Mouse (Mus musculus) cerebellum, adult 2 months (tissue): ENCODE measurements around the gene Fbxo44. TPM values are rescaled to one million over a fixed set of nuclear protein-coding genes. Genes with fewer than 3 reads are reported as not detected.

Experiments
- DNase-seq, 2 experiments: peaks; one replicate each; pipeline ENCODE4 v3.0.0; 2021
- H3K27ac ChIP-seq: fragments of 200-500 bp; 2 replicates; pipeline ENCODE4 v1.5.1; 2012; ENCODE audit warnings: low read length, control low read depth, inconsistent platforms; ENCODE audit not compliant: insufficient read depth
- H3K27me3 ChIP-seq: fragments of 200-500 bp; 2 replicates; pipeline ENCODE4 v1.6.1; 2012; ENCODE audit warnings: inconsistent platforms, mild to moderate bottlenecking, low read length, moderate library complexity; ENCODE audit not compliant: control insufficient read depth, insufficient read depth
- H3K4me1 ChIP-seq: fragments of 200-500 bp; 2 replicates; pipeline ENCODE4 v1.6.1; 2011; ENCODE audit warnings: low read length; ENCODE audit not compliant: control insufficient read depth, insufficient read depth
- H3K4me3 ChIP-seq: fragments of 200-500 bp; replicated peaks from 2 replicates; pipeline ENCODE3; 2011; ENCODE audit warnings: mild to moderate bottlenecking, low read depth, low read length, control low read depth; ENCODE audit not compliant: insufficient read depth
- CTCF ChIP-seq: fragments of 200-500 bp; IDR thresholded peaks from 2 replicates; pipeline ENCODE4 v1.5.1; 2011; ENCODE audit warnings: low read depth, mild to moderate bottlenecking, control low read depth, low read length, moderate library complexity, borderline replicate concordance; ENCODE audit not compliant: insufficient read depth
- POLR2A ChIP-seq: fragments of 200-500 bp; IDR thresholded peaks from 2 replicates; pipeline ENCODE4 v1.6.1; 2011; ENCODE audit warnings: low read length, control low read depth, borderline replicate concordance; ENCODE audit not compliant: insufficient read depth
- WGBS: fragments of 180-500 bp; shearing (Covaris S2); methylation state at CpG from one replicate; pipeline ENCODE4 v1.1.7; 2018; 5-methylcytosine and 5-hydroxymethylcytosine counted together
- polyA plus RNA-seq: library from polyadenylated mRNA; depleted of rRNA; stranded (reverse); fragments of >200 nt; gene quantifications from 2 replicates; pipeline ENCODE4 v1.2.3, GENCODE M21; 2012; rRNA removed

The Fbxo44 gene
- polyA plus RNA-seq, 1 experiment, result 240 TPM

- DNase-seq, result peak; percentile 79 to 90
- no peaks in the 10 kb centered on the region for H3K4me1 ChIP-seq
- no peak overlapping the region for H3K27ac ChIP-seq
- no peaks in the 10 kb centered on the region for H3K27me3 ChIP-seq
- H3K4me3 ChIP-seq, result peak overlapping the region; percentile 3
- TF ChIP-seq POLR2A (no peak), CTCF (peak; percentile 99)
- WGBS, result 7% methylated on average over 15 of the region's 15 CpGs
Measured at GRCm38 (mm10) chr4:148114758-148115391, 45.4 kb downstream of the Fbxo44 start.

- WGBS, result 88% methylated on average over 12 of the region's 12 CpGs
- TF ChIP-seq CTCF, result no peak
- no peak for TF ChIP-seq POLR2A
- no peak overlapping the region for H3K4me3 ChIP-seq
- peaks cover 11% of the 10 kb centered on the region for H3K4me1 ChIP-seq
- no peak overlapping the region for H3K27ac ChIP-seq
- no peak for DNase-seq
- no peaks in the 10 kb centered on the region for H3K27me3 ChIP-seq
Measured at GRCm38 (mm10) chr4:148112519-148112918, 47.8 kb downstream of the Fbxo44 start.

- no peak for DNase-seq
- peaks cover 11% of the 10 kb centered on the region for H3K4me1 ChIP-seq
- no peak for TF ChIP-seq CTCF
- TF ChIP-seq POLR2A, result no peak
- H3K27me3 ChIP-seq, result no peaks in the 10 kb centered on the region
- H3K4me3 ChIP-seq, result no peak overlapping the region
- 80% methylated on average over 5 of the region's 5 CpGs for WGBS
- H3K27ac ChIP-seq, result no peak overlapping the region
Measured at GRCm38 (mm10) chr4:148109215-148109614, 51.1 kb downstream of the Fbxo44 start.

- WGBS, result 37% methylated on average over 7 of the region's 7 CpGs
- no peak for DNase-seq
- Histone ChIP-seq H3K27me3 (no peaks in the 10 kb centered on the region), H3K4me1 (peaks cover 11% of the 10 kb centered on the region), H3K4me3 (no peak overlapping the region), H3K27ac (no peak overlapping the region)
- no peak for TF ChIP-seq POLR2A
- TF ChIP-seq CTCF, result no peak
Measured at GRCm38 (mm10) chr4:148108565-148109100, 51.6 kb downstream of the Fbxo44 start.

GRCm38 (mm10) chr4:148107621-148108291, 52.5 kb downstream of the Fbxo44 start:
- no peak overlapping the region for H3K4me3 ChIP-seq
- H3K27me3 ChIP-seq, result no peaks in the 10 kb centered on the region
- peak; percentile 31 to 39 for DNase-seq

GRCm38 (mm10) chr4:148104146-148104545, 56.1 kb downstream of the Fbxo44 start:
- H3K4me3 ChIP-seq, result no peak overlapping the region
- TF ChIP-seq POLR2A, result no peak
- TF ChIP-seq CTCF, result no peak
- peaks cover 11% of the 10 kb centered on the region for H3K4me1 ChIP-seq
- DNase-seq, result no peak
- H3K27ac ChIP-seq, result no peak overlapping the region
- no peaks in the 10 kb centered on the region for H3K27me3 ChIP-seq
- WGBS, result 84% methylated on average over 3 of the region's 3 CpGs

More at GRCm38 (mm10) chr4:148107621-148108291, 52.5 kb downstream of the Fbxo44 start:
- no peak overlapping the region for H3K27ac ChIP-seq
- 12% methylated on average over 22 of the region's 22 CpGs for WGBS
- TF ChIP-seq POLR2A (no peak), CTCF (no peak)
- peaks cover 11% of the 10 kb centered on the region for H3K4me1 ChIP-seq

Other genes with a start within 250 kb of the Fbxo44 start
- 33.0 and 36.0 TPM in 2 replicates for gene Plod1, start 223.7 kb downstream of the Fbxo44 start, polyA plus RNA-seq
- 34.1 and 34.5 TPM in 2 replicates for gene 2510039O18Rik, start 219.6 kb downstream of the Fbxo44 start, polyA plus RNA-seq
- gene Nppb, start 174.7 kb downstream of the Fbxo44 start, polyA plus RNA-seq, result 0.15 TPM in 1 of 2 replicates, not detected in the other
- 0.13 TPM in 1 of 2 replicates, not detected in the other for gene Nppa, start 159.8 kb downstream of the Fbxo44 start, polyA plus RNA-seq
- gene Clcn6, start 121.7 kb downstream of the Fbxo44 start, polyA plus RNA-seq, result 56.8 and 59.4 TPM in 2 replicates
- gene Mthfr, start 121.4 kb downstream of the Fbxo44 start, polyA plus RNA-seq, result 27.2 and 29.8 TPM in 2 replicates
- 9.8 and 10.2 TPM in 2 replicates for gene Agtrap, start 72.5 kb downstream of the Fbxo44 start, polyA plus RNA-seq
- gene Mad2l2, start 30.1 kb downstream of the Fbxo44 start, polyA plus RNA-seq, result 31.8 and 36.0 TPM in 2 replicates
- gene Draxin, start 29.8 kb downstream of the Fbxo44 start, polyA plus RNA-seq, result 0.30 and 0.33 TPM in 2 replicates
- 34.0 and 38.7 TPM in 2 replicates for gene Fbxo6, start 8.3 kb downstream of the Fbxo44 start, polyA plus RNA-seq
- 138 and 172 TPM in 2 replicates for gene Fbxo2, start 139 bp upstream of the Fbxo44 start, polyA plus RNA-seq
- gene Disp3, start 127.5 kb upstream of the Fbxo44 start, polyA plus RNA-seq, result 13.6 and 15.3 TPM in 2 replicates